Mouse (Mus musculus) CD4-positive, CD25-positive, alpha-beta regulatory T cell (primary cell): Measurements from ENCODE around the gene Armc2. TPM values are rescaled to one million over a fixed set of nuclear protein-coding genes. Genes with fewer than 3 reads are reported as not detected.

Experiments
- polyA plus RNA-seq: library from polyadenylated mRNA; unstranded; fragments of 100-300 nt; shearing (Covaris generic); gene quantifications from one replicate; pipeline ENCODE4 v1.2.1, GENCODE M21; 2017

Armc2 gene
- 0.49 TPM for polyA plus RNA-seq

GRCm38 (mm10) chr10:42018016-42018949 is at the start of gene Armc2:
Gene Armc2, minus strand, starts transcription at chr10:42018442.

Other genes with a start within 250 kb of the Armc2 start
- gene Cep57l1, start 208.6 kb downstream of the Armc2 start, polyA plus RNA-seq = 24.0 TPM
- gene Sesn1, start 208.5 kb downstream of the Armc2 start, polyA plus RNA-seq = 186 TPM